ENCODE assay signal across 12 mouse cellular contexts in the genomic region with DNA sequence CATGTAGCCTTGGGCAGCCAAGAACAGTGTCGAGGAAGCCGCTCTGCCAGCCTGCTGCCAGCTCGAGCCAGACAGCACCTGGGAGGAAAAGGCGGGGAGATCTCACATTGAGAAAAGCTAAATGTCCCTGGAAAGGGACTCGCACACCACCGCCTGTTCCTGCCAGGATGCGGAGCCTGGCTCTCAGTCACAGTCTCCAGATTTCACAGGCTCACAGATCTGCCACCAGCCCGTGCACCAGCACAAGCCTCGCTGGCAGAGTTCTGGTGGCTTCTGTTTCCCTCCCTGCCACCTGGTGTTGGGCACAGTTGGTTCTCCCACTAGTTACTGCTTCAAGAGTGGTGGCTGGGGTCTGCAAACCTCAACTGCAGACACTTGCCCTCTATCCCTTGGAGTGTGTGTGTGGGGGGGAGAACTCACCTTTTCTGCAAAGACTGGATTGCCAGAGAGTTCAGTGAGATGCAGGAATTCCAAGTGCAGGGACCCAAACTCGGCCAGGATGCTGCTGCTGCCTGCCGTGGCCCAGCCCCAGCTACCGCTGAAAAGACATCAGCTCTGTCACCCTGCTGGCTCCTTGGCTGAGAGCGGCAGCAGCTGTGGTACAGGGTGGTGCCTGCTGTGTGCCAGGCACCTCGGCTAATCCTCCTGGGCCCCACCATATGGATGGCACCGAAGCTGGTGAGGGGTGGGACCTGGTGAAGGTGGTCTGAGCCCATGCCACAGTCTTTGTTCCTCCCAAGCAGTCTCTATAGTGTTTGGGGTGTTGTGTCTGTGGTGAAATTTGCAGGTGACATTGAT. TPM values are rescaled to one million over a fixed set of nuclear protein-coding genes. Genes with fewer than 3 reads are reported as not detected.
DNase-seq lines count a peak whose midpoint lies in the region; ATAC-seq and TF ChIP-seq lines count a peak whose summit lies in the region.
"Had no signal": no experiment of that assay in that cellular context is flagged by ENCODE, and none has a peak within 500 bp of the region (broad histone marks: within the 10 kb centered on the region; RNA-seq: fewer than 3 reads in every experiment).

No protein-coding gene starts in this region.

- H3K27ac ChIP-seq in gastrocnemius, adult 2 months: no peak overlapping the region
- H3K27ac ChIP-seq: stomach, embryonic 15.5 days had no signal

- no peak overlapping the region for H3K4me3 ChIP-seq in gastrocnemius, adult 2 months
- H3K4me3 ChIP-seq: megakaryocyte, embryonic 14.5 days; stomach, embryonic 15.5 days had no signal

- no peak for TF ChIP-seq CTCF in gastrocnemius, adult 2 months (IDR thresholded peaks at IDR 0.05)

- peak; percentile 95 for DNase-seq in brain, adult 2 months (ENCODE audit: low read depth, low spot score)
- DNase-seq in cerebellum, adult 18-20 months: peak; percentile 78 to 84
- peak; percentile 70 to 83 for DNase-seq in frontal cortex, postnatal 36 days (ENCODE audit: low spot score in 2 of 2)
- DNase-seq in left cerebral cortex, postnatal 25 days (ENCODE audit: low spot score in 2 of 2): peak; percentile 63 to 89
- DNase-seq in adrenal gland, adult 18-20 months (ENCODE audit: low spot score in 2 of 2): no peak
- no peak for DNase-seq in adipocyte (ENCODE audit: low spot score)
- no peak for DNase-seq in gastrocnemius, adult 2 months
- DNase-seq: kidney, postnatal 36 days had no signal

- no peak for ATAC-seq in inflammation-experienced regulatory T-cells, adult 6 months

- intact Hi-C loops in left cerebral cortex, postnatal 25 days (cut with DNase I): loop anchor here (5.0 kb wide), 1 partner anchor 47 kb away; no protein-coding TSS in a partner anchor
- intact Hi-C loops in gastrocnemius, adult 2 months (cut with DNase I): no loop called here

RNA-seq across cellular contexts. Expression of gene Selenon, which starts 28.6 kb away (rescaled TPM):
- total RNA-seq in left cerebral cortex, postnatal 25 days (2021): 10 to 100 TPM; 18.6 to 20.9 TPM
- total RNA-seq in adrenal gland, adult 18-20 months (2021): 10 to 100 TPM; 24.3 to 28.9 TPM
- polyA plus RNA-seq in inflammation-experienced regulatory T-cells, adult 6 months (2017; shearing (Covaris generic)): under 1 TPM; 0.44 to 0.63 (median 0.63) TPM
- 1 to 10 TPM; 4.4 to 6.3 TPM for total RNA-seq in gastrocnemius, adult 2 months (2021)
- polyA plus RNA-seq: G1E had no signal

RNA-seq across cellular contexts. Expression of gene Mtfr1l, which starts 45.4 kb away (rescaled TPM):
- 10 to 100 TPM; 60.2 to 60.7 TPM for total RNA-seq in left cerebral cortex, postnatal 25 days (2021)
- total RNA-seq in adrenal gland, adult 18-20 months (2021): 100 to 1,000 TPM; 123 to 132 TPM
- 100 to 1,000 TPM in 1 of 3 experiments, 10 to 100 TPM in 2; 64.7 to 110 (median 89.2) TPM for polyA plus RNA-seq in inflammation-experienced regulatory T-cells, adult 6 months (2017; shearing (Covaris generic))
- total RNA-seq in gastrocnemius, adult 2 months (2021): 100 to 1,000 TPM; 131 to 136 TPM

Comparison
In these comparisons a context has a peak if more than half of its experiments do, and no peak if none do; other contexts are left out.
1. DNase-seq: peak in brain, adult 2 months (single experiment), cerebellum, adult 18-20 months (2 of 2), frontal cortex, postnatal 36 days (2 of 2) and left cerebral cortex, postnatal 25 days (2 of 2); none in adrenal gland, adult 18-20 months (0 of 2), adipocyte (single experiment) and gastrocnemius, adult 2 months (single experiment).